Mouse (Mus musculus) stomach, postnatal 0 days (tissue): Measurements from ENCODE around the gene Sgip1.

Experiments used
- CTCF ChIP-seq: IDR thresholded peaks from 2 replicates; pipeline ENCODE4 v1.5.1; 2016; ENCODE audit warnings: antibody characterized with exemption, low read depth, mild to moderate bottlenecking, moderate library complexity
- EP300 ChIP-seq: optimal IDR thresholded peaks from 2 replicates; pipeline ENCODE3; 2016; ENCODE audit warnings: antibody characterized with exemption

DNA sequence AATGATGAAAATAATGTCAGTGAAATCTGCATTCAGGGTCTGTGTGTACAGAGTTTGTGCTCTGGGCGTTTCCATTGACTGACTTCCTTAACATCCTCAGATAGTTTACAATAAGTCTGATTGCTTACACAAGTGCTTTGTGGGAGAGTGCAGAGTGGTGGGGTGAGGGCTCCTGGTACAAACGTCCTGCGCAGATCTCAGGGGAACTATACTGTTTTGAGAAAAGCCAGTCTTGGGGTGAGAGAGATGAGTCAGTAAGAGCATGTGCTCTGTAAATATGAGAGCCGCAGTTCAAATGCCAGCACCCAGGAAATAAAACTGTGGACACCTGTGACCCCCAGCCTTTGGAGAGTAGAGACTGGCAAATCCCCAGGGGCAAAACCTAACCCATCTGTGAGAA lies 80.7 kb downstream of the Sgip1 start:
- TF ChIP-seq CTCF: no peak
- TF ChIP-seq EP300: no peak
